Mouse (Mus musculus) activated CD4-positive, CD25-positive, alpha-beta regulatory T cell, adult 4 months (primary cell): Measurements from ENCODE around the gene Ldb3. TPM values are rescaled to one million over a fixed set of nuclear protein-coding genes. Genes with fewer than 3 reads are reported as not detected.

Experiments
- ATAC-seq: one replicate; pipeline ENCODE4 v1.8.0; 2017
- polyA plus RNA-seq, 2 experiments: library from polyadenylated mRNA; unstranded; fragments of 100-300 nt; shearing (Covaris generic); gene quantifications; one replicate each; pipeline ENCODE4 v1.2.1; 2017

The Ldb3 gene
- polyA plus RNA-seq, 2 experiments from 2014 or later = not detected

DNA sequence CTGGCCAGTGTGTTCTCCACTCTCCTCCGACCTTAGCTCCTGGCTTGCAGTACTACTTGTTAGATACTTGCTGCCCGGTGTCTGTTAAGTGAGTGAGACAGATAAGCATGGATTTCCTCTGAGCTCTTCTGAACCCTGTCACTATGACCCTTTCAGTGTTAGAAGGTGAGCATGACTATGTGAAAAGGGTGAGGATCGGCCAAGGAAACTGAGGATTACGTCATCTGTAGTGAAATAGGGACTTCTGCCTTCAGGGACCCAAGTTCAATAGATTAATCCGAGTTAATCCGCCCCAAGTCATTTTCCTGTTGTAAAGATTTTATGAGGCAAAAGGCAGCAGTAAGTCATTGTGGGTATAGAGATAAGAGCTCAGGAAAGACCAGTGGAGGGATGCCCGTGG lies 83.2 kb downstream of the Ldb3 start:
- ATAC-seq = no peak

DNA sequence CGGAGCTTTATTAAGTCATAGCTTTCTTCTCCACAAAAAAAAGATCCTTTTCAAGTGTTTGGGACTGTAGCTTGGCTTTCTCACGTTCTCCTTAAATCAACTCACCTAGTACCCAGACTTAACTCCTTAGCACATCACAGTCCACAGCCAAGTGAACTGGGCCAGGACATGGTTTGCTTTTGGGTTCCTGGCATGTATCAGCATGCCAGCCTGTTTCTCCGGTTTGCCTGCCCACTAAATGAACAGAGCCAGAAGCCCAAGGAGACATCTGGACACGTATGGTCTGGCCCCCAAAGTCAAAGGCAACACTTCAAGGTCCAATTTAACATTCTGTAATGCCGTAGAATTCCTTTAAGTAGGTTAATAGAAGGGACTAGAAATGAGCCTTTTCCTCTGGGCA lies 84.1 kb downstream of the Ldb3 start:
- ATAC-seq = no peak

DNA sequence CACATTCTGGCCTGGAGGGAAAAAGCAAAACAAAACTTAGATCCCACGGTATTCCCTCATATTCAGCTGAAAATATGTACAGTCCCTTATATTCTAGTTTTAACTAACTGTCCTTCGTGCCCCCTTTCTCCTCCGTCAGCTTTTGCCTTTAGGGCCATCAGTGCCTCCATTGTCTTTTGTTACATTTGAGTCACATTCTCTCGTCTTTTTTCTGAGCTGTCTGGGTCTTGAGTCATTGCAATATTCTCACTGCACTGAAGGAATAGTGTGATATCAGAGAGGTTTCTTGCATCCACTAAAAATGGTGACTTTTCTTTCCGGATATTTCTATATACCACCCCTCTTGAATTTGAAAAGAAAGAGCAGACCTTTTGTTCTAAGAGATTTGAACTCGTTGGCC lies 84.7 kb downstream of the Ldb3 start:
- ATAC-seq = no peak

DNA sequence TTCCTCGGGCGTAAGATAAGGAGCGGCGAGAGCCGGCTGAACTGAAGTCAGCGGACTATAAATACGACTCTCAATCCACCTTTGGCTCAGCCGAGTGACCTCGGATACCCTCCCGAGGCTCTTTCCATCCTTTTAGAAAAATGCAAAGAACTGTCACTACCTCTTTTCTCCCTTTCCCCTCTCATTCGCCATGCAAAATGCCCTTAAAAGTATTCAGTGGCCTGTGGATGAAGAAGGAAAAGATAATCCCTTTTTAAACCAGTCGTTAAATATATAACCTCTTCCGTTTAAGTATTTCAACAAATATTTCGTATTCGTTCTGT lies 85.2 kb downstream of the Ldb3 start, which contains the start of gene Bmpr1a:
TSS of gene Bmpr1a (minus strand) at position 17 of the 323 bp plus-strand sequence.
- no peak for ATAC-seq

DNA sequence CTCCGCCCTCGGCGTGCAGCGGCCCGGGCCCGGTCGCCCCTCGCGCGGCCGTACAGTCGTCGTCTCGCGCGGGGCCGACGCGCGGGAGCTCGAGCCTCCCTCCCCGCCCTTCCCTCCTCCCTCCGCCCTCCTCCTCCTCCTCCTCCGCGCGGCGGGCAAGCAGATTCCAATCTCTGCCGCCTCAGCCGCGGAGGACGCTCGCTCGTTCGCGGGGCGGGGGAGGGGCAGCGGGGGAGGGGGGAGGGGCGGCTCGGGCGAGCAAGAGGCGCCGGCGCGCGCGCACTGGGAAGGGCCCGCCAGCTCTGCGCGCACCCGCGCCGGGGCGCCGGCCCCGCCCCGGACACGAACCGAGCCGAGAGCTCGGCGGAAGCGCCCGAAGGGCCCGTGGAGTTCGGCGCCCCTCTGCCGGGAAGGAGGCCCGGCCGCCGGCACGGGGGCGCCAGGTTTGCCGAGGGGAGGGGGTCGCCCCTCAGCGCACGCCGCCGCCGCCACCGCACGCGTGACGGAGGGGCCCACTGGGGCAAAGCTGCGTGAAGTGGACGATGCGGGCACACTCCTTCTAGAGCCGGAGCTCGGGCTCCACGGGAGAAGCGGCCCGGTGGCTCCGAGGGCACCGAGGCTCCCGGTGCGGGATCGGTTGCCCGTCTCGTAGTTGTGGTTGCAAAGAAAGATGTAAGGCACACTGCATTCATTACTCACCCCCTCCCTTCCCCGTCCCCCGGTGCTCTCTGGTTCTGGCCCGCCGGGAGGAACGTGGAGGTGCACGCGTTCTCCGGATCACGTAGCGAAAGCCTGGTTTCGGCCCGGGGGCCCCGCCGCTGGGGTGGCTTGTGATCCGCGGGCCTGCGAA lies 85.8 kb downstream of the Ldb3 start:
- ATAC-seq = peak; percentile 82

DNA sequence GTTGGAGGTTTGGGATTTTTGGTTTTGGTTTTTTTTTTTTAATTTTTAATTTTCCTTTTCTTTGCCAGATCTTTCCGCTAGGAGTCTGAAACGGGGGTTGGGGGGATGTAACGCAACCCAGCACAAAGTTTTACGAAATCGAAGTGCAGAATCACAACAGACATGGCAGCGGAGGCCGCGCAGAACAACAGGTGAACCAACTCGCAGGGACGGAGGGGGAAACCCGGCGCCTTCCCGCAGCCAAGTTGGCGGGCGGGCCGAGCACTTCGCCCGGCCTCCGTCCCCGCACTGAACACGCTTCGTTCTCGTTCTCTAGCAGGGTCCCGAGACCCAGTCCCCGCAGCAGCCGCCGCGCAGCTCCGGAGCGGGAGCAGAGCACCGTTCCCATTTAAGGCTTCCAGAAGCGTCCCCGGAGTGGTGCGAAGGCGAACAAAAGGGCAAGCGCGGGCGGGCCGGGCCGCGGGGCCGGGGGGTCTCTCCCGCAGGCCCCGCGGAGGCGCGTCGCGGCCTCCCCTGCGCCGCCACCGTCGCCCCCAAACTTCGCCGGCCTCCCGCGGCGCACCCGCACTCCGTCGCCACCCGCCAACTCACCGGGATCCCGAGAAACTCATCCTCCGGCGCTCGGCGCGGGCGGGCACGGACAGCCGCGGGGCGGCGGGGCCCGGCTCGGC lies 86.5 kb downstream of the Ldb3 start:
- no peak for ATAC-seq

DNA sequence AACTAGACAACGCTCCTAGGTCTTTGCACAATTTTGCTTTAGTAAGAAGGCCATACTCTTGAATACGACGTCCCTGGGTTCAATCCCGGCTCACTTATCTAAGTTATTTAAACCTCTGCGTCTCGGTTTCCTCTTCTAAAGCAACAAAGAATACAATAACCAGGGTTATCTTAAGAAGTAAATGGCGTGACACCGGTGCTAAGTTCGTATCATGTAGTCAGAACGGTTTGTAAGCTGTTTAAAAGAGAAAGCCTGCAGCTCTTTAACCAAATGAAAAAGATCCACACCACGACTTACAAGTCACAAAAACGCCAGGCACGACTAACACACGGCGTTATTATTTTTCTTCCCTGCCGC lies 87.1 kb downstream of the Ldb3 start:
- no peak for ATAC-seq

DNA sequence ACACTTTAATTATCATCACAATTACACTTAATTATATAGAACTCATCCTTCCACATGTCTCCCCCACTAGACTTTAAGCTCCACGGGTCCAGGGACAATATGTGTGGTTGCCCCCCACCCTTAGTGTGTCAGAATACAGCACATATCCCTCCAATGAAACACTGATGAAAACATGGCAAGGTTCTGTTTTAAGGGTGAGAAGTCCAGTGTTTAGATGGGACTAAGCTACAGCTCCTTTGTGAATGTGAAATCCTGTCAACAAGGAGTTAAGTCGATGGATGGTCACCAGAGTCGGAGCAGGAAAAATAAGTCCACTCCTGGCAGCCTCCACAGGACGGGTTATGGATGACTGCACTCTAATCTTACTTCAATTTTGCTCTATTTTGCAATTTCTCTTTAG lies 88.2 kb downstream of the Ldb3 start:
- no peak for ATAC-seq

DNA sequence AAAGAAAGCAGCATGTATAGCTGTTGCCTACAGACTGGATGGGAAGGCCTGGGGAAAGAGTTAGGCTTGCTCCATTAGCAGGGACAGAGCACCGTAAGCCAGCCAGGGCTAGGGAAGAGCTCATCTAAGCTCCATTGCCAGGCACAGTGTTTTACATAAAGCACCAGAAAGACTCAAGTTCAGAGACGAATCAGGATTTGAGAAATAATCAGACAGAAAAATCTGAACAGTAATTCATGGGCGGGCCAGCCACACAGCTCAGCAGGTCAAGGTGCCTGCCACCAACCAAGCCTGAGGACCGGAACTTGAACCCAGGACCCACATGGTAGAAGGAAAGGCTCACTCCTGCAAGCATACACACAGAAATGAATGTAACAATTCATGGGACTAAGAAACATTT lies 88.8 kb downstream of the Ldb3 start:
- ATAC-seq = no peak

DNA sequence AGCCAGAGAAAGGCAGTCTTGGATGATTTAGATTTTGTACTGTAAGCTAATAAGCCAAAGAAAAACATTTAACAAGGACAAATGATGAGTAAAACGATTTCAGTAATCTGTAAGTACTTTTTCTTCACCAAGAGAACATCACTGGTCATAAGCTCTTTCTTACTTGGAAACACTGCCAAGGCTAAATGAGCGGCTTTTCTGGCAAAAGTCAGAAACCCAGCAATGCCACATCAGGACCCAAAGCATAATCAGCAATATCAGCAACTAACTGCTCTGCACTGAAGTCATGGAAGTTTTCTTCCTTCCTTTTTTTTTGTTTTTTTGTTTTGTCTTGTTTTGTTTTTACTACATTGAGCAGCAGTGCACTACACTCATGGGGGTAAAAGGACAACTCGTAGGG lies 91.1 kb downstream of the Ldb3 start:
- no peak for ATAC-seq

DNA sequence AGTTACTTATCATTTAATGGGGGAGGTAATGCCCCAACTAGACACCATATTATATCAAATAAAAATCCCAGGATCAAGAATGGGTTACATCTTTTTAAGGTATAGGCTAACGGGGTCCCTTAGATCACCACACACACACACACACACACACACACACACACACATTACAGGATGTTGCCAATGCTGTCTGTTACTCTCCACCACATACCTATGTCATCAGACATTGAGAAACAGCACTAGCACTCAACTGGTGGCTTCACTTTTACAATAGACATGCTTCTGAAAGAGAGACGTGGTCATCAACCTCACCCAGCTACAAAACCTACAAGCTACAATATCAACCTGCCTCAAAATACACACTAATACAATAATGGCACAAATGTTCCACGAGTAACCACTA lies 94.8 kb downstream of the Ldb3 start:
- ATAC-seq = no peak

DNA sequence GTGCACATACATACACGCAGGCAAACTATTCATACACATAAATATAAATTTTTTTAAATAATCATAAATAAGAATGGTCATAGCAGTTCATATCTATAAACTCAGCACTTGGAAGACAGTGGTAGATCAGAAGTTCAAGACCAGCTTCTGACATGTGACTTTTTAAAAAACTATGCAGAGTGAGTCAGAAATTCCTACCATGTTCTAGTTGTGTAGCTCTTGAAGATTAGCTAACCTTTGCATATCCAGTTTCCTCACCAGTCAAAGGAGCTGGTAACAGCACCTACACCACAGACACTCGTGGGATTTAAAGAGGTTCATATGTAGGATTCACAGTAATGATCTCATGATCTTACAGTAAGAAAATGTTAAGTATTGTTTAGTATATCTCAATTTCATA lies 95.8 kb downstream of the Ldb3 start:
- ATAC-seq = no peak

DNA sequence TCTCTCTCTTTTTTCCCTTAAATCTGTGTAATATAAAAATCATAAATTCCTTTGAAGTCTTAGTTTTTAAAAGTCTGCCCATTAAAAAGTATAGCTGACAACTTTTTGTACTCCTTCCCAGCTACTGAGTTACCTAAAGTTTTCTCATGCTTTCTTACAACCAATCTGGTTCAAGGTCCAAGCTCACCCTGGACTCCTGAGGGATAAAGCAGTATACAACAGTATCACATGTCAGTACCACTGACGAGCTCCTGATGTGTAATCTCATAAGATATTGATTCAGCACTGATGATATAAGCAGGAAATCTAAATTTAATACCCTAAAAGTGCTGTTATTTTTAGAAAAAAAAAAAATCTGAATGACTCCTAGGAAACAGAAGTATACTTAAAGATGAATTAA lies 97.5 kb downstream of the Ldb3 start:
- ATAC-seq = no peak

DNA sequence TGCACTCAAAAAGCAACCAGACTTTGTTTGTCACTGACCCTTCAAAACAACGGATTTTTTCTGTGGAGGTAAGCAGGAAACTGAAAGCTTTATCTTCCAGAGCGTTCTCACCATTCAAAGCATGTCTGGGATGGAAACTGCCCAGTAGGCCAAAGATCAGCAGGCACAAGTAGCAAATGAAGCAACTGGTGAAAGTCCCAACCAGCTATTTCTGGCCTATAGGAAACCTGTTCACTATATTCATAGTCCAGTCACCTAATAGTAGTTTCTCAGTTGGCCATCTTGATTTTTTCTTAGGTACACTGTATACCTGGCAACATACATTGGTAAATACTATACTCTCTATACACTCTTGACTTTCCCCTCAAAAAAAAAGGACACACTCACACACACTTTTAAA lies 98.6 kb downstream of the Ldb3 start:
- no peak for ATAC-seq

DNA sequence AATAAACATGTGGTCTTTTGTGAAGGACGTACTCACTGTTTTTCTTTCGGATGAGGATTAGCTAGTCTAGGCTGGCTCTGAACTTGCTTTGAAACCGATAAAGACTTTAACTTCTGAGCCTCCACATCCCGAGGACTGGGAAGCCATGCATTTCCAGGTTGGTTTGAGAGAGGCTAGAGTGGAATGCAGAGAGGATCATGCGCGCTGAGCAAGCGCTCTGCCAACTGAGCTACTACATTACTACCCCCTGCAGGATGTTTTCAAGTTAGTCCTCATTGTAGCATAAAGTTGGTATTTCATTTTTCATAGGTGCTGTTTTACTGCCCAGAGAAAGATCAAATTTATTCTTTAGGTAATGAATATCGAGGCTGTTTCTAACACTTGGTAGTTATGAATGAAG lies 102.3 kb downstream of the Ldb3 start:
- ATAC-seq = no peak

DNA sequence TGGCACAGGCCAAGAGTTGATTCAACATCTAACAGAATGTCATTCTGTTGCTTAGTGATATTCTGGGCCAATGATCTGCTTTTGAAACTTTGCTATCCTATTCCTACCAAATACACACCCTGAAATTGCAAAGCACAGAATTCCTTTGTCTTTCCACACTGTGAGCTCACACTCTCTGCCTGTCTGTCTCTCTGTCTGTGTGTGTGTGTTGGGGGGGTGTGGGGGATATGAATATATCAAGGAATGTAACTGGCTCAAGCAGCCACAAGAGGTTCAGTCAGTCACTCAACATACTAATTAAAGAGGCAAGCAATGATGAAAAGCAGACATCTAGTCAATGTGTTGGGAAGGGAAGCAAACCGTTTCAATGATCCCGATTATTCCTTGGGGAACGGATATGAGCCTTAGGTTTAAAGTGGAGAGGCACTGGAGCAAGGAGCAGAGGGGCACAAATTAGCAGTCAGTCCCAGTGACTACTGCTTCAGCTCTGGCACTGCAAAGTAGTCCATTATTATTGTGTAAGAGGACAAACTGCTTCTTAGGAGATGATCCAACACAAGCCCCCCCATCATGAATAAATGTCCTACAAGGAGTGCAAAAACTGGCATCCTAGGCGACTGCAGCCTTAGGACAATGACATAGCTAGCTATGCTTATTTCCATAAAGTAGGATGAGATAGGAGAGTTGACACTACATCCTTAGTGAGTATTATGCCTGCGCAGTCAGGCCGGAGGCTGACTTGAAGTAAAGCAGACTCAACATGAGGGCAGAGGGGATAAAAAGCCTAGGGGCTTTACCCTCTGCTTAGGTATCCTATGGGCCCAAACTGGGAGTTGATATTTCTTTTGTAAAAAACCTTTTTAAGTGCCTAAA lies 104.8 kb downstream of the Ldb3 start:
- ATAC-seq = no peak

Other genes with a start within 250 kb of the Ldb3 start
- not detected for gene Fam25c, start 233.2 kb downstream of the Ldb3 start, polyA plus RNA-seq
- not detected for gene Sncg, start 213.9 kb downstream of the Ldb3 start, polyA plus RNA-seq
- gene Mmrn2, start 213.2 kb downstream of the Ldb3 start, polyA plus RNA-seq = not detected
- under 1 TPM; 0.38 to 0.40 TPM for gene Bmpr1a, start 85.3 kb downstream of the Ldb3 start, polyA plus RNA-seq
- not detected for gene 9230112D13Rik, start 65.9 kb downstream of the Ldb3 start, polyA plus RNA-seq
- gene Opn4, start 11.5 kb upstream of the Ldb3 start, polyA plus RNA-seq = not detected
- 10 to 100 TPM; 45.6 to 50.6 TPM for gene Wapl, start 85.2 kb upstream of the Ldb3 start, polyA plus RNA-seq
- not detected for gene Grid1, start 231.4 kb upstream of the Ldb3 start, polyA plus RNA-seq